Mouse (Mus musculus) forebrain, embryonic 14.5 days (tissue): Measurements from ENCODE around the gene Tmem59. TPM values are rescaled to one million over a fixed set of nuclear protein-coding genes. Genes with fewer than 3 reads are reported as not detected.

Experiments used
- ATAC-seq: fragments of 200-750 bp; cut with Nextera tagmentation; 2 replicates; pipeline ENCODE4 v1.8.0; 2017; ENCODE audit warnings: mild to moderate bottlenecking, moderate library complexity
- DNase-seq: peaks from one replicate; pipeline ENCODE4 v3.0.0-alpha.2; 2015; ENCODE audit warnings: low spot score
- H3K27ac ChIP-seq: fragments of 300-500 bp; sonication (generic); 2 replicates; pipeline ENCODE4 v1.5.1; 2014; ENCODE audit warnings: low read depth, mild to moderate bottlenecking, control low read depth, low read length, moderate library complexity
- H3K27me3 ChIP-seq: fragments of 300-500 bp; sonication (generic); replicated peaks from 2 replicates; pipeline ENCODE4 v1.6.1; 2014; ENCODE audit warnings: low read length, control low read depth, mixed read lengths; ENCODE audit not compliant: control insufficient read depth, insufficient read depth
- H3K36me3 ChIP-seq: fragments of 300-500 bp; sonication (generic); 2 replicates; pipeline ENCODE4 v1.6.1; 2014; ENCODE audit warnings: low read length, control low read depth; ENCODE audit not compliant: control insufficient read depth, insufficient read depth
- H3K4me1 ChIP-seq: fragments of 300-500 bp; sonication (generic); 2 replicates; pipeline ENCODE4 v1.6.1; 2014; ENCODE audit warnings: antibody characterized with exemption, low read length, control low read depth; ENCODE audit not compliant: control insufficient read depth, insufficient read depth
- H3K4me2 ChIP-seq: fragments of 300-500 bp; sonication (generic); 2 replicates; pipeline ENCODE4 v1.6.1; 2014; ENCODE audit warnings: mild to moderate bottlenecking, control low read depth, low read length
- H3K4me3 ChIP-seq: fragments of 300-500 bp; sonication (generic); 2 replicates; pipeline ENCODE4 v1.5.1; 2014; ENCODE audit warnings: low read depth, low read length, control low read depth
- H3K9ac ChIP-seq: fragments of 300-500 bp; sonication (generic); 2 replicates; pipeline ENCODE4 v1.6.1; 2014; ENCODE audit warnings: mild to moderate bottlenecking, low read length, control low read depth, moderate library complexity
- H3K9me3 ChIP-seq: fragments of 300-500 bp; sonication (generic); replicated peaks from 2 replicates; pipeline ENCODE4 v1.6.1; 2016; ENCODE audit warnings: low read length, control low read depth, mixed read lengths; ENCODE audit not compliant: control insufficient read depth
- WGBS: fragments of 180-500 bp; shearing (Covaris S2); extraction: QIAGEN DNeasy Blood & Tissue Kit; methylation state at CpG from one replicate; pipeline ENCODE4 v1.1.7; 2014; 5-methylcytosine and 5-hydroxymethylcytosine counted together
- polyA plus RNA-seq: library from polyadenylated mRNA; unstranded; fragments of >200 nt; fragmentation: Nextera tagmentation; extraction: Ambion mirVana; gene quantifications from 2 replicates; pipeline ENCODE4 v1.2.1, GENCODE M21; 2014

Gene Tmem59
- polyA plus RNA-seq, 1 experiment from 2014 or later: 385 TPM

- no peak overlapping the region for H3K9ac ChIP-seq
Observed at GRCm38 (mm10) chr4:107243365-107244333, 65.5 kb downstream of the Tmem59 start.

DNA sequence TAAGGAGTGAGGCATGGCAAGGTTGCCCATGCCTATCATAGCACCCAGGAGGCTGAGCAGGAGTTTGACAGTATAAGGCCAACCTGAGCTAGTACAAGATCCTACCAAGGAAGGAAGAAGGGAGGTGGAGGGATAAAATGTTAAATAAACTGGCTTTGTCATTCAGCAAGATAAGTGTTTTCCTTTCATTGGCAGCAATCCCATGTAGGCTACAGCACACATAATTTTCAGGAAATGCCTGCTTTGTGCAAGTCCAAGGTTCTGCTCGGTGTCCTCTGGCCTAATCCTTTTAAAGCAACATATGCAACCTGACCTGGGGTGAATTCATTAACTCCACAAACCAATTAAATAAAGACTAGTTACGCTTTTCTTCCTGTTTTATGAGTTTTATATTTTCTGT lies 67.2 kb downstream of the Tmem59 start:
- H3K9me3 ChIP-seq: no peaks in the 10 kb centered on the region
- no peaks in the 10 kb centered on the region for H3K27me3 ChIP-seq
- H3K4me2 ChIP-seq: no peak overlapping the region
- peaks cover 8% of the 10 kb centered on the region; the same call in 1 of the 2 replicates for H3K4me1 ChIP-seq
- H3K36me3 ChIP-seq: peaks cover 25% of the 10 kb centered on the region
- ATAC-seq (no peak), DNase-seq (no peak)
- no peak overlapping the region for H3K4me3 ChIP-seq
- H3K27ac ChIP-seq: no peak overlapping the region
- WGBS: 59% methylated on average over 2 of the region's 2 CpGs
- H3K9ac ChIP-seq: no peak overlapping the region

More at GRCm38 (mm10) chr4:107243365-107244333, 65.5 kb downstream of the Tmem59 start:
- Histone ChIP-seq H3K4me3 (no peak overlapping the region), H3K4me2 (no peak overlapping the region), H3K9me3 (no peaks in the 10 kb centered on the region), H3K27me3 (no peaks in the 10 kb centered on the region), H3K27ac (no peak overlapping the region), H3K36me3 (peaks cover 39% of the 10 kb centered on the region), H3K4me1 (0 out of 2 replicates have a peak, but pooled peaks cover 3% of the 10 kb centered on the region)
- peak; percentile 24 for DNase-seq
- ATAC-seq: no peak
- 61% methylated on average over 6 of the region's 6 CpGs for WGBS

DNA sequence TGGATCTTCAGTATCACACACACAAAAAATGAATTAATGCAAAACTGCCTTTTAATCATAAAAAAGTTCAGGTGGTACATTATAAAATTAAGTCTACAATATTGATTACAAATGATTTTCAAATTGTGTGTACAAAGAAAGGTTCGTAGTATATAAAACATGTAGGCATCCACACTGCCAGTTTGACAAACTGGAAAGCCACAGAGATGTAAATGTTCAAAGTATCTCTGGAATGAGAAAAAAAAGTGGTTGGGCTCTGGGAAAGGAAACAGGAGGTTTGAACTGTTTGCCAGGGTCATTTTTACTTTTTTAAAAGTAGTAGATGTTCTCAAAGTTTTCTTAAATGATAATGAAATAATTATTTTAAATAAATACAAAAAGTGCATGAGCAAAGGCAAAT lies 67.8 kb downstream of the Tmem59 start:
- H3K27me3 ChIP-seq: no peaks in the 10 kb centered on the region
- no peak for DNase-seq
- H3K27ac ChIP-seq: no peak overlapping the region
- H3K9me3 ChIP-seq: no peaks in the 10 kb centered on the region
- ATAC-seq: no peak
- H3K4me3 ChIP-seq: no peak overlapping the region
- 79% methylated on average over 1 of the region's 1 CpGs for WGBS
- no peak overlapping the region for H3K4me2 ChIP-seq
- peaks cover 21% of the 10 kb centered on the region; the same call in 1 of the 2 replicates for H3K36me3 ChIP-seq
- H3K4me1 ChIP-seq: peaks cover 8% of the 10 kb centered on the region; the same call in 1 of the 2 replicates
- H3K9ac ChIP-seq: no peak overlapping the region

- DNase-seq (no peak), ATAC-seq (no peak)
- Histone ChIP-seq H3K4me2 (no peak overlapping the region), H3K4me1 (peaks cover 11% of the 10 kb centered on the region), H3K4me3 (no peak overlapping the region), H3K36me3 (0 out of 2 replicates have a peak, but pooled peaks cover 17% of the 10 kb centered on the region), H3K27ac (no peak overlapping the region), H3K27me3 (no peaks in the 10 kb centered on the region), H3K9ac (no peak overlapping the region), H3K9me3 (no peaks in the 10 kb centered on the region)
- 77% methylated on average over 9 of the region's 9 CpGs for WGBS
Observed at GRCm38 (mm10) chr4:107247110-107247509, 68.9 kb downstream of the Tmem59 start.

- no peak for DNase-seq
- 0 out of 2 replicates have a peak, but pooled peaks cover 14% of the 10 kb centered on the region for H3K36me3 ChIP-seq
Observed at GRCm38 (mm10) chr4:107248061-107248460, 69.9 kb downstream of the Tmem59 start.

DNA sequence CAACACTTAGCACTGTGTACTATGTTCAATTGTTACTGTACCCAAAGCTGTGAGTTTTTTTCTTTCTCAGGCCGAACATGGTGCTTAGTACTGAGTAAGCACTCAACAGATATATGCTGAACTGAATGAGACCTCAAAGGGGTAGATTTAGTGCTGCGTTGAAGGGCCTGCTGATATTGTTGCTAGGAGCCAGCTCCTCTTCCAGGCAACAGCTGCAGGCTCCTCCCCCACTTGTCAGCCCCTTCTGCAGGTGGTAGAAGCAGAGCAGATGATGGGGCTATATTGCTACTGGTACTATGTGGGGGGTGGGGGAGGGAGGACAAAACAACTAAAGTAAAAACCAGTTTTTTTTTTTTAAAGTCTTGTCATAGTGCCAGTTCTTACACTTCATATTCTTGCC lies 71.3 kb downstream of the Tmem59 start:
- Histone ChIP-seq H3K36me3 (0 out of 2 replicates have a peak, but pooled peaks cover 13% of the 10 kb centered on the region), H3K27ac (no peak overlapping the region), H3K4me3 (no peak overlapping the region), H3K4me1 (peaks cover 20% of the 10 kb centered on the region), H3K4me2 (no peak overlapping the region), H3K9me3 (no peaks in the 10 kb centered on the region), H3K9ac (no peak overlapping the region), H3K27me3 (no peaks in the 10 kb centered on the region)
- DNase-seq (peak; percentile 32), ATAC-seq (no peak)
- WGBS: 64% methylated on average over 2 of the region's 2 CpGs

More at GRCm38 (mm10) chr4:107248061-107248460, 69.9 kb downstream of the Tmem59 start:
- 79% methylated on average over 3 of the region's 3 CpGs for WGBS
- H3K27ac ChIP-seq: no peak overlapping the region
- H3K4me3 ChIP-seq: no peak overlapping the region
- H3K4me1 ChIP-seq: peaks cover 16% of the 10 kb centered on the region
- no peak overlapping the region for H3K9ac ChIP-seq
- H3K4me2 ChIP-seq: no peak overlapping the region
- H3K9me3 ChIP-seq: no peaks in the 10 kb centered on the region
- H3K27me3 ChIP-seq: no peaks in the 10 kb centered on the region
- ATAC-seq: no peak

GRCm38 (mm10) chr4:107250494-107250893 lies 72.3 kb downstream of the Tmem59 start:
- peak; percentile 76 for DNase-seq
- no peak overlapping the region for H3K27ac ChIP-seq
- H3K4me1 ChIP-seq: peaks cover 21% of the 10 kb centered on the region
- H3K36me3 ChIP-seq: 0 out of 2 replicates have a peak, but pooled peaks cover 8% of the 10 kb centered on the region
- no peak overlapping the region for H3K9ac ChIP-seq
- ATAC-seq: no peak
- H3K4me2 ChIP-seq: no peak overlapping the region
- 27% methylated on average over 4 of the region's 4 CpGs for WGBS
- H3K27me3 ChIP-seq: no peaks in the 10 kb centered on the region
- H3K4me3 ChIP-seq: no peak overlapping the region
- H3K9me3 ChIP-seq: no peaks in the 10 kb centered on the region
